Mouse (Mus musculus) embryonic fibroblast, embryonic 13.5 days (primary cell): Measurements from ENCODE around the gene Bicdl2. TPM values are rescaled to one million over a fixed set of nuclear protein-coding genes. Genes with fewer than 3 reads are reported as not detected.

Experiments
- H3K27ac ChIP-seq: 2 replicates; pipeline ENCODE4 v1.5.1; 2012; ENCODE audit warnings: low read length, control low read depth, inconsistent platforms; ENCODE audit not compliant: insufficient read depth
- H3K4me1 ChIP-seq: 2 replicates; pipeline ENCODE4 v1.6.1; 2011; ENCODE audit warnings: low read length; ENCODE audit not compliant: control insufficient read depth, insufficient read depth
- H3K4me3 ChIP-seq: 2 replicates; pipeline ENCODE4 v1.5.1; 2011; ENCODE audit warnings: mild to moderate bottlenecking, control low read depth, low read length; ENCODE audit not compliant: insufficient read depth
- CTCF ChIP-seq: IDR thresholded peaks from 2 replicates; pipeline ENCODE4 v1.5.1; 2011; ENCODE audit warnings: mild to moderate bottlenecking, control low read depth, low read length, moderate library complexity, borderline replicate concordance; ENCODE audit not compliant: insufficient read depth
- POLR2A ChIP-seq: IDR thresholded peaks from 2 replicates; pipeline ENCODE4 v1.6.1; 2011; ENCODE audit warnings: low read depth, mild to moderate bottlenecking, control low read depth, low read length, moderate library complexity
- polyA plus RNA-seq: library from polyadenylated mRNA; stranded (reverse); fragments of >200 nt; gene quantifications from 2 replicates; pipeline ENCODE4 v1.2.4, GENCODE M21; 2011; ENCODE audit warnings: low read depth; ENCODE audit not compliant: missing spikeins, insufficient read length

The Bicdl2 gene
- polyA plus RNA-seq, 1 experiment, result not detected

DNA sequence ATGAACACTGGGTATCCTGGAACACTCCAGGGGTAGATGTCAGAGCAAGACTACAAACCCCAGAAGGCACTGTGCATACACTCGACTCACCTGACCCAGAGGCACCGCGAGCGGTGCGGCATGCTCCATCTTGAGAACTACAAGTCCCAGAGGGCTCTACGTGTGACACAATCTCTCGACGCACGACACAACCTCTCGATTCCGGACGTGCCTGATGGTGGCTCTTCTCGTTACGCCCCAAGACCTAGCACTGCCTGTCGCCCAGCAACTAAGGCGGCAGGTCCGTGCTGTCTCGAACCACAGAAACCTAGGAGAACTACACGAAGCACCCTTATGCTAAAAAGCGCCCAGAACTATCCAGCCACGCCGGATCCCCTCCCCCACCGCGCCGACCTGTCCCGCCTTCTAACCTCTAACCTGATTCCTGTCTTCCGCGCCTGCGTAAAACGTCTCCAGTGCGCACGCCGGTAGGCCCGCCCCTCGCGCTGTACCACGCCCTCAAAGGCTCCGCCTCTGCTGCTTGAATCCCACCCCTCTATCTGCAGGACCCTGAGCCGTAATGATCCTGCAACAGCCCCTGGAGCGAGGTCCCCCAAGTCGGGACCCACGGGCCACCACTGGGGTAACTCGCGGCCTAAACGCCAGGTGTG, 13.2 kb downstream of the Bicdl2 start, which contains the start of the genes Hcfc1r1 and Thoc6:
Gene Hcfc1r1 (plus strand): TSS at position 173 of the 650 bp plus-strand sequence.
Gene Thoc6 (minus strand): TSS at position 459 of the 650 bp plus-strand sequence.
- peak; percentile 63 for TF ChIP-seq POLR2A
- no peak for TF ChIP-seq CTCF
- Histone ChIP-seq H3K4me3 (peak within 1 kb of the TSS; percentile 83), H3K4me1 (no peaks in the 10 kb centered on the region; the same call in 1 of the 2 replicates), H3K27ac (peak within 1 kb of the TSS; percentile 98)

DNA sequence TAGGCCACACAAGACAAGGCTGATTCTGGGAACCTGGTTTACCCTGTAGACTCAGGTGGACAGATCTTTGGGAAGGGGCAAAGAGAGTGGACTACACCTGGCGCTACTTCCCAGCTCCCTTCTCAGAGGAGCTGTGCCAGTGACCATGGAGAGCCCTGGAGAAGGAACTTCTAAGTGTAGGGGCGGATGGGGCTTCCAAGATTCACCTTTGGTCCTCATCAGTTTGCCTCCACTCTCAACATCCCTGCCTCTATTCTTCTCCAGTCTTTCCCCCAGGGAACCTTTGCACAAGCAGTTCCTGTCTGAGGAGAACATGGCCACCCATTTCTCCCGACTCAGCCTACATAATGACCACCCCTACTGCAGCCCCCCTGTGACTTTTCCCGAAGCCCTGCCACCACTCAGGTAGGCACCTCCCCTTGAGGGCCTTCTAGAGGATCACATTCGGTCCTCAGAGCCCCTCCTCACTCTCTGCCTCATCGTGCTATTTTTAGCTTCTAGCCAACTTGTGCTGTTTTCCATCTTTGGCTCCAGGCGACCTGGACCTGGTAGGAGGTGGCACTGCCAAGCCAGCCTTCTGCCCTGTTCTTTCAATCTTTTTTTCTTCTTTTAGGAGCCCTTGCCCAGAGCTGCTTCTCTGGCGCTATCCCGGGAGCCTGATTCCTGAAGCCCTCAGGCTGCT, 14.1 kb downstream of the Bicdl2 start:
- TF ChIP-seq CTCF, result no peak
- peak; percentile 41 for TF ChIP-seq POLR2A
- Histone ChIP-seq H3K4me1 (no peaks in the 10 kb centered on the region; the same call in 1 of the 2 replicates), H3K27ac (peak overlapping the region; percentile 98), H3K4me3 (peak overlapping the region; percentile 83)

DNA sequence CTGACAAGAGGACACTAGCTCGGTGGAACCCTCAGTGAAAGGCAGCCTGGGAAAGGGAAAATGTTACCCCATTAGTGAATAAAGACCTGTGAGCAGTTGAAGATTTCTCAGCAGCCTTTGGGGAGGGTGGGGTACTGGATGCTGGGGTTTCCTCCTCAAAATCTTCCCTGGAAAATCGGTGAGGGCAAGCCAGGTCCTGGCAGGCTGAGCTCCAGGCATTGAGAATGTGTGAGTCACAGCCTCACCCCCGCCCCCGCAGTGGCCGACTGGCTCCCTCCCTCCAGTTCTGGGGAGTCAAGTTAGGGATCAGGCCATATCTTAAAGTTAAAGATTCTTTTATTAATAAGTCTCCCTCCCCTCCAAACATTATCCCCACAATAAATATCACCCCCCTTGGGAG, 14.8 kb downstream of the Bicdl2 start:
- Histone ChIP-seq H3K27ac (peak overlapping the region; percentile 98), H3K4me3 (peak overlapping the region; percentile 83), H3K4me1 (no peaks in the 10 kb centered on the region; the same call in 1 of the 2 replicates)
- TF ChIP-seq CTCF, result no peak
- TF ChIP-seq POLR2A, result peak; percentile 52; the same call in 1 of the 2 replicates

DNA sequence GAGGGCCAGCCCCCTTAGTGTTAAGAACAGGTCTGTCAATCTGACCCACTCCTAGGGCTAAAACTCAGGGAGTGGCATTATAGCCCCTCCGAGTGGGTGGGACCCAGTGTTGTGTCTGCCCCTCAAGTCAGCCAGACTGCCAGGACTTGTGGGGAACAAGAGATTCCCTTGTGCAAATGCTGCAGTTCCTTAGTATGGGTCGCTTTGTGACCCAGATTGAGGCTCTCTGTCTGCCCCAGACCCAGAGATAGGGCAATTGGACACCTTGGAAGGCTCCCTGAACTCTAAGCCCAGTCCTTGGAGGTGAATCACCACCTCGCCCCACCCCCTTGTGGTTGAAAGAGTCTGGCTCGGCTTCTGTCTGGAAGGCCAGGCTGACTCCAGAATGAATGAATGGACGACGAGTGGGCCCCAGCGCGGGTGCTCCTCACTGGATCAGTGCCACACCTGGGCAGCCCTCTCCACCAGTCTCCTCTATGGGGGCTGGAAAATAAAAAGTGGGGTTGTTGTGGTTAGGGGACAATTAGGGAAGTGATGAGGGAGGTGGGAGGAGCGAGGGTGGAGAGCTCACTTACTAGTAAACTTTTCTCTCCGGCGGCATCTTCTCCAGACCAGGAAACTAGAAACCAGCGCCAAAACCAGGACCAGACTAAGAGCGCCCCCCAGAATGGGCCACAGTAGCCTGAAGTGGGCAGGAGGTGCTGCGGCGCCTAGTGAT, 15.4 kb downstream of the Bicdl2 start:
- H3K4me3 ChIP-seq, result peak overlapping the region; percentile 83
- H3K4me1 ChIP-seq, result no peaks in the 10 kb centered on the region; the same call in 1 of the 2 replicates
- TF ChIP-seq POLR2A (peak; percentile 77), CTCF (no peak)
- peak overlapping the region; percentile 98 for H3K27ac ChIP-seq

DNA sequence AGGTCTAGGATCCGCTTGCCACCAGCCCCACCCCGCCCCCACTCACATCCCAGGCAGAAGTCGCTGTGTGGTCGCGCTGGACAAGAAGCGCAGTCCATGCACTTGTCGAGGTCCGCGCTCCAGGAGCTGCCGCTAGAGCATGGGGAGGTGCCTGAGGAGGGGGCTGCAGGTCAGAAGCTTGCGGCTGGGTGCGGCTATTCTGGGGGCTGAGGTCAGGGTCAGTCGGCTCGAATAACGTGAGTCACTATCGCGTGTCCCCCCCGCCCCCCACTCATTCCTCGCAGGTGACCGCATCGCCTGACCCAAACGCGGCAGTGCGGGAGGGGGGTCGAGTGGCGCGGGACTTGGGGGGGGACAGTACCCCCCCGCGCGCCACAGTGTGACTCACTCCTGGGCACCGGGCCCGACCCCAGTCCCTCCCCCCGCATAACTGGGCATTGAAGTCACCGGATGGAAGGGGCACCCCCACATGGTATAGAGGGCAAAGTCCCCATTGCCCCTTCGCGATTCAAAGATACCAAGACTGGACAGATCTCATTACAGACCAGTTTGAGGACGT, 16.2 kb downstream of the Bicdl2 start:
- Histone ChIP-seq H3K4me3 (peak overlapping the region; percentile 83), H3K4me1 (no peaks in the 10 kb centered on the region; the same call in 1 of the 2 replicates), H3K27ac (peak overlapping the region; percentile 98)
- TF ChIP-seq POLR2A, result 0 out of 2 replicates have a peak, but pooled peaks have one; percentile 47
- no peak for TF ChIP-seq CTCF

DNA sequence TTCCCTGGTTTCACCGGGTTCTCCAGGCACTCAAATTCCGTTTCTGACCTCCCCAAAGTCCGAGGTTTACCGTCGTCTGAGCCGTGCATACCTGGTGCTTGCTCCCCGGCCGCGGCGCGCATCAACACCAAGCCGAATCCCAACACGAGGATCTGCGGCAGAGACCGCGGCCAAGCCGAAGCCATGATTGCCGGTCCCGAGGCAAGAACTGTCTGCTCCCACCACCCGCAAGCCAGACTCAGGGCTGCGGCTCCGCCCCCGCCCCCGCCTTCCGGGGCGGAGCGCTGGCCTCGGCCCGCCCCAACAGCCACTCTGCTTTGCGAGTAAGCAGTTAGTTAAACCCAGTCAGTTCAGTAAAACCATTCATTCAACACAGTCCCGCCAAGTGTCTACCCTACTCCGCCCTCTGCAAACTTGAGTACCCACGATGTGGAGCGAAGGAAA, 17.0 kb downstream of the Bicdl2 start, which contains the start of gene Tnfrsf12a:
Gene Tnfrsf12a (minus strand): TSS at position 233 of the 444 bp plus-strand sequence.
- H3K27ac ChIP-seq, result peak within 1 kb of the TSS; percentile 98
- TF ChIP-seq POLR2A (peak; percentile 99), CTCF (no peak)
- peak within 1 kb of the TSS; percentile 83 for H3K4me3 ChIP-seq
- H3K4me1 ChIP-seq, result no peaks in the 10 kb centered on the region

DNA sequence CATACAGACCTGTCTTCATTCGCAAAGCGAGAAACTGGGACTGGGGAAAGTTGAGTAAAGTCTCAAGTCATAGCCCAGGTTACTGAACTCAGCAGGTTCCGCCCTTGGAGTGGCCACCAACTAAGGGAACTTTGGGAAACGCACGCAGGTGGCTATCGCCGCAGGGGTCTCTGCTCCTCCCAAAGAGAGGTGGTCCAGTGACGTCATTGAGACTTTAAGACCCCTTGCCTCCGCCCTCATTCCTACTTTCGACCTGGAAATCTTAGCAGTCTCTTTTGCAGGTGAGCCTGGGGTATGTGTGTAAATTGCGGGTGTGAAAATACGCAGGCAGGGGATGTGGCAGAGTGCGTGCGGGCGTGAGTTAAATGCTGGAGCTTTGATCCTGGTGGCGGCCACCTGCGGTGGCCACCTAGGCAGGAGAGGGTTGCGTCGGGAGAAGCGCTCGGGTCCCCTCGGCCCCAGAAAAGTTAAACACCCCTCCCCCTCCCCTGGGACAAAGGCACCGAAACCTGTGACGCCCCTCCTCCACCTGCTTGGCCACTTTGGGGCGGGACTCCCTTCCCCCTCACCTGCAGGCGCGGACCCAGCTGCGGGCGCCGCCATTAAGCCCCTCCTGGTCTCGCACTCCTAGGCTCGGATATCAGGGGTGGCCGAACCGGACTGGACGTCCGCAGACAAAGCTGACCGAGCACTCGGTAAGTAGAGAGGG, 19.0 kb downstream of the Bicdl2 start, which contains the start of gene Cldn6:
Gene Cldn6 (plus strand): TSS at position 123 of the 709 bp plus-strand sequence.
- no peak within 1 kb of the TSS for H3K27ac ChIP-seq
- H3K4me3 ChIP-seq, result no peak within 1 kb of the TSS
- no peak for TF ChIP-seq CTCF
- TF ChIP-seq POLR2A, result no peak
- H3K4me1 ChIP-seq, result no peaks in the 10 kb centered on the region

DNA sequence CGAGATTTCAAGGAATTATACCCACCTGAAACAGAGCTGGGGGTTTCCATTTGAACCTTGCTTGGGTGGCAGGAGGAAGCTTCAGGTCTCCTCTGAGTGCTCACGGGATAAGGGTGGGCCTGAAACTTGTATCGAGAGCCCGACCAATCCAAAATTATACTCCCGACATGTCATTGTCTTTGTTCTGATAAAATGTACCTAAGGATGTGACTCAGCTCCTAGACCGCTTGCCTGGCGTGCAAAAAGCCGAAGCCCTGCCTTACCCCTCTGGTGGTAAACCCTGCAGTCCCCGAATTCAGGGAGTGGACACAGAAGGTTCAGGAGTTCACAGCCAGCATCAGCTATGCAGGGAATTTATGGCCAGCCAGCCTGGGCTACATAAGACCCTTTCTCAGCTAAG, 20.0 kb downstream of the Bicdl2 start:
- no peaks in the 10 kb centered on the region for H3K4me1 ChIP-seq
- H3K4me3 ChIP-seq, result no peak overlapping the region
- no peak overlapping the region for H3K27ac ChIP-seq
- TF ChIP-seq CTCF, result no peak
- no peak for TF ChIP-seq POLR2A
